Mouse (Mus musculus) adipocyte (in vitro differentiated cells): ENCODE measurements at regions not wholly inside any gene's neighbourhood (a gene's known extent, or its start where the extent isn't known, plus 50 kb on each side); places are given as distances from the start of the nearest gene placed in this dataset.

ENCODE experiments used
- DNase-seq: peaks from one replicate; pipeline ENCODE4 v3.0.0-alpha.2; 2016; ENCODE audit warnings: low spot score

DNA sequence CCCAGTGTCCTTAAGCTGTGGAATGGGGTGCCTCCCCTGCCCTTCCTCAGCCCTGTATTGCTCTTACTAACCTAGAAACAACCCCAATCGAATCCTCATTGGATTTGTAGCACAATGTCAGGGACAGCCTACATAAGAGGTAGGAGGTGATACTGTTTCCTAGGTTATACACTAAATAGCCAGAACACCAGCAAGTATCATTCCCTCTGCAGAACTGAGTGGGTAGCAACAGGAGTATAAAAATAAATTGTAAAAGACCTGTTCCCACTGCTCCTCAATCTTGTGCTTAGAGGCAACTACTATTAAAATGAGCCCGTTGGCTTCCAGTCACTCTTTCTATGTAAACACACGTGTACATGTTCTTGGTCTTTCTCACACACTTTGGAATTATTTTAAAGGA is 52.2 kb upstream of the Tnfaip3 start:
- DNase-seq = no peak

DNA sequence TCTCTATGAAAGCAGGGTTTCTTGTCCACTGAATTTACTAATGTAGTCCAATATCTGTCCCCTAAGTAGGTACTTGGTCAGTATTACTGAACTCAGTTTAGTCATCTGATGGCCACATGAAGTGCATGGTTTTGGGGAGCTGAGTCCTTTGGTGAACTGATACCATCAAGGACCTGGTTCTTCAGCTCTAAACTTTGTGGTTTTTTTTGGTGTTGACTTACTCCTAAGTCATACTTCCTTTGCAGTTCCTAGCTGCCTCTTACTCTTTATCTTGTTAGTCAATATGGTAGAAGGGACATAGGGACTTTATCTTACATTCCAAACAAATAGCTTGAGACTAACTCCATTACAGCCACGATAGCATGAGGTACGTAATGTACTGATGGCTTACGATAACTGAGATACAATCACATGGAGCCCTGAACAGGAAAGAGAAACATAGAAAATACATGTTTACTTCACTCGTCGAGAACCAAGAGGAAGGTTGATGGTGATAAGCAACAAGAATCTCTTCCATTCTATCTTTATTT is 51.4 kb upstream of the Tnfaip3 start:
- DNase-seq = no peak
